7 mouse cellular contexts compared by ENCODE assay signal in genomic region chr19:29805917-29806785, GRCm38 (mm10). TPM values are rescaled to one million over a fixed set of nuclear protein-coding genes. Genes with fewer than 3 reads are reported as not detected.
DNase-seq lines count a peak whose midpoint lies in the region; ATAC-seq and TF ChIP-seq lines count a peak whose summit lies in the region.

Gene 9930021J03Rik, minus strand, starts transcription at chr19:29805989.

- H3K4me1 ChIP-seq in embryonic facial prominence, embryonic 10.5 days = peaks cover 17% of the 10 kb centered on the region
- H3K4me1 ChIP-seq in intestine, postnatal 0 days (replicated peaks; ENCODE audit: control insufficient read depth, insufficient read depth, low read length) = 0 out of 2 replicates have a peak, but pooled peaks cover 3% of the 10 kb centered on the region
- peaks cover 32% of the 10 kb centered on the region for H3K4me1 ChIP-seq in midbrain, embryonic 12.5 days
- peaks cover 5% of the 10 kb centered on the region; the same call in 1 of the 2 replicates for H3K4me1 ChIP-seq in small intestine, adult 2 months (ENCODE audit: control insufficient read depth, insufficient read depth, insufficient read length, low read length)

- intact Hi-C loops in left cerebral cortex, postnatal 4 days (cut with DNase I) = no loop called here

- H3K9me3 ChIP-seq in embryonic facial prominence, embryonic 10.5 days = no peaks in the 10 kb centered on the region
- no peaks in the 10 kb centered on the region for H3K9me3 ChIP-seq in intestine, postnatal 0 days (ENCODE audit: control insufficient read depth)
- no peaks in the 10 kb centered on the region for H3K9me3 ChIP-seq in midbrain, embryonic 12.5 days

- ATAC-seq in intestine, postnatal 0 days = peak; percentile 94
- peak; percentile 93 for ATAC-seq in midbrain, embryonic 12.5 days (ENCODE audit: low FRiP score, low read depth)

- under 1% methylated on average over 55 of the region's 95 CpGs for WGBS in embryonic facial prominence, embryonic 10.5 days
- WGBS in intestine, postnatal 0 days = under 1% methylated on average over 56 of the region's 95 CpGs
- WGBS in midbrain, embryonic 12.5 days = under 1% methylated on average over 52 of the region's 95 CpGs
- WGBS in small intestine, adult 2 months = under 1% methylated on average over 81 of the region's 95 CpGs

- TF ChIP-seq POLR2A in small intestine, adult 2 months (IDR thresholded peaks at IDR 0.05; ENCODE audit: low read depth, low read length) = peak; percentile 65; the same call in 1 of the 2 replicates

- H3K9ac ChIP-seq in intestine, postnatal 0 days (ENCODE audit: low read depth, low read length) = peak within 1 kb of the TSS; percentile 93
- H3K9ac ChIP-seq in midbrain, embryonic 12.5 days (replicated peaks) = peak within 1 kb of the TSS; percentile 94

- peak; percentile 99 for DNase-seq in adrenal gland, postnatal 10 days
- peak; percentile 100 for DNase-seq in embryonic facial prominence, embryonic 10.5 days (ENCODE audit: low spot score)
- peak; percentile 77 for DNase-seq in gonadal fat pad, adult 2 months (ENCODE audit: low read depth)
- peak; percentile 99 for DNase-seq in left cerebral cortex, postnatal 4 days

- no peak for TF ChIP-seq CTCF in intestine, postnatal 0 days (IDR thresholded peaks at IDR 0.05; ENCODE audit: low read depth)
- no peak for TF ChIP-seq CTCF in small intestine, adult 2 months (IDR thresholded peaks at IDR 0.05; ENCODE audit: extremely low read depth, insufficient read length, insufficient replicate concordance, low read depth, low read length)

- no peaks in the 10 kb centered on the region for H3K27me3 ChIP-seq in embryonic facial prominence, embryonic 10.5 days (replicated peaks; ENCODE audit: low read depth, poor library complexity, severe bottlenecking)
- no peaks in the 10 kb centered on the region for H3K27me3 ChIP-seq in intestine, postnatal 0 days (replicated peaks; ENCODE audit: control insufficient read depth, insufficient read depth, low read length)
- H3K27me3 ChIP-seq in midbrain, embryonic 12.5 days = no peaks in the 10 kb centered on the region
- no peaks in the 10 kb centered on the region for H3K27me3 ChIP-seq in small intestine, adult 2 months (ENCODE audit: control insufficient read depth, insufficient read depth, low read length)

- peak within 1 kb of the TSS; percentile 97 for H3K27ac ChIP-seq in embryonic facial prominence, embryonic 10.5 days (replicated peaks)
- H3K27ac ChIP-seq in intestine, postnatal 0 days (ENCODE audit: low read depth, low read length) = peak within 1 kb of the TSS; percentile 96
- H3K27ac ChIP-seq in midbrain, embryonic 12.5 days (replicated peaks) = peak within 1 kb of the TSS; percentile 97
- peak within 1 kb of the TSS; percentile 57 for H3K27ac ChIP-seq in small intestine, adult 2 months (ENCODE audit: insufficient read depth, low read depth, low read length)

- H3K4me2 ChIP-seq in intestine, postnatal 0 days (replicated peaks; ENCODE audit: low read depth) = peak within 1 kb of the TSS; percentile 85
- H3K4me2 ChIP-seq in midbrain, embryonic 12.5 days (replicated peaks) = peak within 1 kb of the TSS; percentile 92

- H3K4me3 ChIP-seq in embryonic facial prominence, embryonic 10.5 days = peak within 1 kb of the TSS; percentile 83
- H3K4me3 ChIP-seq in intestine, postnatal 0 days (ENCODE audit: low read depth, low read length) = peak within 1 kb of the TSS; percentile 91
- peak within 1 kb of the TSS; percentile 96 for H3K4me3 ChIP-seq in midbrain, embryonic 12.5 days
- H3K4me3 ChIP-seq in small intestine, adult 2 months (ENCODE audit: low read depth, low read length) = peak within 1 kb of the TSS; percentile 97

- peaks cover 30% of the 10 kb centered on the region for H3K36me3 ChIP-seq in embryonic facial prominence, embryonic 10.5 days (replicated peaks)
- H3K36me3 ChIP-seq in intestine, postnatal 0 days (ENCODE audit: control insufficient read depth, insufficient read depth) = peaks cover 10% of the 10 kb centered on the region; the same call in 1 of the 2 replicates
- H3K36me3 ChIP-seq in midbrain, embryonic 12.5 days = peaks cover 25% of the 10 kb centered on the region
- H3K36me3 ChIP-seq in small intestine, adult 2 months (ENCODE audit: control insufficient read depth, insufficient read depth, low read length) = peaks cover 8% of the 10 kb centered on the region; the same call in 1 of the 2 replicates

RNA-seq across cellular contexts. Expression of gene 9930021J03Rik, which starts in this region (rescaled TPM):
- 10 to 100 TPM; 16.7 to 18.8 TPM for total RNA-seq in adrenal gland, postnatal 10 days (2021)
- 3.8 and 4.0 TPM in 2 replicates for polyA plus RNA-seq in embryonic facial prominence, embryonic 10.5 days (2016; fragmentation: Nextera tagmentation; extraction: Ambion mirVana)
- 7.8 and 8.7 TPM in 2 replicates for polyA plus RNA-seq in gonadal fat pad, adult 2 months (2012; rRNA removed)
- 3.4 and 4.1 TPM in 2 replicates for polyA plus RNA-seq in intestine, postnatal 0 days (2015; fragmentation: Nextera tagmentation; extraction: Ambion mirVana)
- 10 to 100 TPM; 36.0 to 37.7 TPM for total RNA-seq in left cerebral cortex, postnatal 4 days (2021)
- polyA plus RNA-seq in midbrain, embryonic 12.5 days (2016; fragmentation: Nextera tagmentation; extraction: Ambion mirVana) = 8.1 and 9.1 TPM in 2 replicates
- 1.3 and 2.8 TPM in 2 replicates for polyA plus RNA-seq in small intestine, adult 2 months (2012; rRNA removed)

Comparison
In these comparisons a context has a peak if more than half of its experiments do, and no peak if none do; other contexts are left out.
1. Peak in every context shown above with its lines: DNase-seq, ATAC-seq, H3K4me3 ChIP-seq and H3K27ac ChIP-seq.